Mouse (Mus musculus): Measurements from ENCODE around the gene Lsm7. TPM values are rescaled to one million over a fixed set of nuclear protein-coding genes. Genes with fewer than 3 reads are reported as not detected.
A peak's percentile ranks its signal among the peaks of the same experiment; 100 is the strongest.

The Lsm7 gene
- polyA plus RNA-seq, 2 experiments: 371 to 417 TPM

GRCm38 (mm10) chr10:80810084-80810483 is 44.9 kb downstream of the Lsm7 start:
- ATAC-seq (ENCODE audit: low FRiP score, low read depth) (no peak), DNase-seq (ENCODE audit: low spot score) (no peak)
- Histone ChIP-seq H3K4me2 (replicated peaks; ENCODE audit: low read depth, low read length, severe bottlenecking) (peak overlapping the region; percentile 16), H3K27ac (replicated peaks; ENCODE audit: low read depth, low read length) (no peak overlapping the region), H3K27me3 (ENCODE audit: control insufficient read depth, insufficient read depth, low read length) (peaks cover 29% of the 10 kb centered on the region), H3K4me1 (ENCODE audit: control insufficient read depth, insufficient read depth, low read length) (peaks cover 34% of the 10 kb centered on the region), H3K4me3 (replicated peaks; ENCODE audit: low read length) (no peak overlapping the region; the same call in 1 of the 2 replicates), H3K9me3 (ENCODE audit: control insufficient read depth, low read length) (no peaks in the 10 kb centered on the region), H3K9ac (ENCODE audit: low read depth, low read length, severe bottlenecking) (no peak overlapping the region), H3K36me3 (ENCODE audit: control insufficient read depth, insufficient read depth, low read length) (peaks cover 2% of the 10 kb centered on the region)
- TF ChIP-seq POLR2A (IDR thresholded peaks at IDR 0.05; ENCODE audit: borderline replicate concordance, extremely low read depth, insufficient read depth, insufficient read length): no peak
- 3% methylated on average over 20 of the region's 20 CpGs for WGBS

- H3K4me1 ChIP-seq (ENCODE audit: control insufficient read depth, insufficient read depth, low read length): peaks cover 34% of the 10 kb centered on the region
- no peak overlapping the region for H3K9ac ChIP-seq (ENCODE audit: low read depth, low read length, severe bottlenecking)
- no peaks in the 10 kb centered on the region for H3K9me3 ChIP-seq (ENCODE audit: control insufficient read depth, low read length)
- H3K27me3 ChIP-seq (ENCODE audit: control insufficient read depth, insufficient read depth, low read length): peaks cover 29% of the 10 kb centered on the region
- peak overlapping the region; percentile 9 for H3K4me3 ChIP-seq (replicated peaks; ENCODE audit: low read length)
- H3K27ac ChIP-seq (replicated peaks; ENCODE audit: low read depth, low read length): no peak overlapping the region
- H3K4me2 ChIP-seq (replicated peaks; ENCODE audit: low read depth, low read length, severe bottlenecking): peak overlapping the region; percentile 35
- no peak for DNase-seq (ENCODE audit: low spot score)
- 8% methylated on average over 18 of the region's 18 CpGs for WGBS
- no peak for TF ChIP-seq POLR2A (IDR thresholded peaks at IDR 0.05; ENCODE audit: borderline replicate concordance, extremely low read depth, insufficient read depth, insufficient read length)
- ATAC-seq (ENCODE audit: low FRiP score, low read depth): no peak
- H3K36me3 ChIP-seq (ENCODE audit: control insufficient read depth, insufficient read depth, low read length): peaks cover 12% of the 10 kb centered on the region
These were observed 45.9 kb downstream of the Lsm7 start for GRCm38 (mm10) chr10:80808985-80809632.

GRCm38 (mm10) chr10:80808099-80808984 is 46.7 kb downstream of the Lsm7 start:
- DNase-seq (ENCODE audit: low spot score) (no peak), ATAC-seq (ENCODE audit: low FRiP score, low read depth) (no peak)
- 21% methylated on average over 40 of the region's 40 CpGs for WGBS
- H3K4me2 ChIP-seq (replicated peaks; ENCODE audit: low read depth, low read length, severe bottlenecking): peak overlapping the region; percentile 35
- TF ChIP-seq POLR2A (IDR thresholded peaks at IDR 0.05; ENCODE audit: borderline replicate concordance, extremely low read depth, insufficient read depth, insufficient read length): no peak
- peaks cover 20% of the 10 kb centered on the region for H3K36me3 ChIP-seq (ENCODE audit: control insufficient read depth, insufficient read depth, low read length)
- no peaks in the 10 kb centered on the region for H3K9me3 ChIP-seq (ENCODE audit: control insufficient read depth, low read length)
- no peak overlapping the region for H3K9ac ChIP-seq (ENCODE audit: low read depth, low read length, severe bottlenecking)
- peak overlapping the region; percentile 9 for H3K4me3 ChIP-seq (replicated peaks; ENCODE audit: low read length)
- H3K27ac ChIP-seq (replicated peaks; ENCODE audit: low read depth, low read length): no peak overlapping the region
- H3K4me1 ChIP-seq (ENCODE audit: control insufficient read depth, insufficient read depth, low read length): peaks cover 34% of the 10 kb centered on the region
- H3K27me3 ChIP-seq (ENCODE audit: control insufficient read depth, insufficient read depth, low read length): peaks cover 29% of the 10 kb centered on the region

- Histone ChIP-seq H3K36me3 (ENCODE audit: control insufficient read depth, insufficient read depth, low read length) (peaks cover 32% of the 10 kb centered on the region), H3K9ac (ENCODE audit: low read depth, low read length, severe bottlenecking) (peak overlapping the region; percentile 60), H3K4me2 (replicated peaks; ENCODE audit: low read depth, low read length, severe bottlenecking) (peak overlapping the region; percentile 95), H3K4me1 (ENCODE audit: control insufficient read depth, insufficient read depth, low read length) (peaks cover 34% of the 10 kb centered on the region), H3K27ac (replicated peaks; ENCODE audit: low read depth, low read length) (peak overlapping the region; percentile 63), H3K27me3 (ENCODE audit: control insufficient read depth, insufficient read depth, low read length) (peaks cover 29% of the 10 kb centered on the region), H3K9me3 (ENCODE audit: control insufficient read depth, low read length) (no peaks in the 10 kb centered on the region), H3K4me3 (replicated peaks; ENCODE audit: low read length) (peak overlapping the region; percentile 49)
- TF ChIP-seq POLR2A (IDR thresholded peaks at IDR 0.05; ENCODE audit: borderline replicate concordance, extremely low read depth, insufficient read depth, insufficient read length): no peak
- peak; percentile 80 for DNase-seq (ENCODE audit: low spot score)
- under 1% methylated on average over 38 of the region's 58 CpGs for WGBS
- ATAC-seq (ENCODE audit: low FRiP score, low read depth): peak; percentile 76
These were observed 47.9 kb downstream of the Lsm7 start for GRCm38 (mm10) chr10:80807057-80807627.

Measured in limb, embryonic 14.5 days (tissue).